Mouse (Mus musculus) midbrain, embryonic 15.5 days (tissue): Measurements from ENCODE around the gene Wdr37. TPM values are rescaled to one million over a fixed set of nuclear protein-coding genes. Genes with fewer than 3 reads are reported as not detected.
"Not testable (repeated sequence)": the region's sequence is repeated elsewhere in the genome, so short reads cannot be mapped to it uniquely, and the experiment has no call there.

ENCODE experiments used
- ATAC-seq: fragments of 200-750 bp; cut with Nextera tagmentation; replicated peaks from 2 replicates; pipeline ENCODE4 v1.8.0; 2017; ENCODE audit warnings: moderate TSS enrichment
- H3K27ac ChIP-seq: fragments of 300-500 bp; sonication (generic); 2 replicates; pipeline ENCODE4 v1.5.1; 2015; ENCODE audit warnings: mild to moderate bottlenecking, inconsistent platforms
- H3K27me3 ChIP-seq: fragments of 300-500 bp; sonication (generic); replicated peaks from 2 replicates; pipeline ENCODE4 v1.6.1; 2015; ENCODE audit warnings: inconsistent platforms
- H3K36me3 ChIP-seq: fragments of 300-500 bp; sonication (generic); replicated peaks from 2 replicates; pipeline ENCODE4 v1.6.1; 2015; ENCODE audit warnings: inconsistent platforms
- H3K4me1 ChIP-seq: fragments of 300-500 bp; sonication (generic); 2 replicates; pipeline ENCODE4 v1.6.1; 2015; ENCODE audit warnings: inconsistent platforms
- H3K4me2 ChIP-seq: fragments of 300-500 bp; sonication (generic); 2 replicates; pipeline ENCODE4 v1.6.1; 2015; ENCODE audit warnings: inconsistent platforms, mild to moderate bottlenecking, moderate library complexity
- H3K4me3 ChIP-seq: fragments of 300-500 bp; sonication (generic); 2 replicates; pipeline ENCODE4 v1.5.1; 2015; ENCODE audit warnings: mild to moderate bottlenecking, inconsistent platforms
- H3K9ac ChIP-seq: fragments of 300-500 bp; sonication (generic); 2 replicates; pipeline ENCODE4 v1.6.1; 2015; ENCODE audit warnings: mild to moderate bottlenecking, inconsistent platforms
- H3K9me3 ChIP-seq: fragments of 300-500 bp; sonication (generic); 2 replicates; pipeline ENCODE4 v1.6.1; 2016; ENCODE audit warnings: inconsistent platforms
- WGBS: fragments of 180-500 bp; shearing (Covaris S2); methylation state at CpG from one replicate; pipeline ENCODE4 v1.1.7; 2015; ENCODE audit warnings: mixed read lengths; 5-methylcytosine and 5-hydroxymethylcytosine counted together
- polyA plus RNA-seq: library from polyadenylated mRNA; unstranded; fragments of >200 nt; fragmentation: Nextera tagmentation; extraction: Ambion mirVana; gene quantifications from 2 replicates; pipeline ENCODE4 v1.2.1, GENCODE M21; 2015

Gene Wdr37
- polyA plus RNA-seq: 55.4 and 58.2 TPM in 2 replicates

GRCm38 (mm10) chr13:8871314-8871962 lies at the start of gene Wdr37:
Gene Wdr37 (minus strand): TSS chr13:8871909.
- Histone ChIP-seq H3K4me1 (peaks cover 21% of the 10 kb centered on the region), H3K9ac (peak within 1 kb of the TSS; percentile 57)
- ATAC-seq: peak; percentile 69

GRCm38 (mm10) chr13:8913890-8914289 lies 42.2 kb upstream of the Wdr37 start:
- not testable (repeated sequence) for H3K4me2 ChIP-seq, H3K36me3 ChIP-seq, H3K27me3 ChIP-seq, ATAC-seq, H3K9ac ChIP-seq, H3K27ac ChIP-seq, H3K4me1 ChIP-seq, H3K9me3 ChIP-seq, H3K4me3 ChIP-seq
- 93% methylated on average over 8 of the region's 8 CpGs for WGBS

More at GRCm38 (mm10) chr13:8871314-8871962, at the start of gene Wdr37:
- H3K27ac ChIP-seq: peak within 1 kb of the TSS; percentile 90
- H3K27me3 ChIP-seq: no peaks in the 10 kb centered on the region
- no peaks in the 10 kb centered on the region for H3K9me3 ChIP-seq
- WGBS: 2% methylated on average over 18 of the region's 18 CpGs
- no peaks in the 10 kb centered on the region for H3K36me3 ChIP-seq
- peak within 1 kb of the TSS; percentile 72 for H3K4me2 ChIP-seq
- H3K4me3 ChIP-seq: peak within 1 kb of the TSS; percentile 76

GRCm38 (mm10) chr13:8905986-8906385 lies 34.3 kb upstream of the Wdr37 start:
- H3K27me3 ChIP-seq, ATAC-seq, H3K4me3 ChIP-seq, H3K9me3 ChIP-seq, H3K4me2 ChIP-seq, H3K36me3 ChIP-seq, H3K4me1 ChIP-seq, H3K27ac ChIP-seq, H3K9ac ChIP-seq: not testable (repeated sequence)
- WGBS: 94% methylated on average over 2 of the region's 2 CpGs

GRCm38 (mm10) chr13:8888603-8889002 lies 16.9 kb upstream of the Wdr37 start:
- peaks cover 18% of the 10 kb centered on the region for H3K36me3 ChIP-seq
- H3K27ac ChIP-seq: no peak overlapping the region
- no peak overlapping the region for H3K9ac ChIP-seq
- WGBS: 100% methylated on average over 1 of the region's 1 CpGs
- no peaks in the 10 kb centered on the region for H3K9me3 ChIP-seq
- no peak for ATAC-seq
- H3K4me1 ChIP-seq: peaks cover 28% of the 10 kb centered on the region
- no peak overlapping the region for H3K4me3 ChIP-seq
- no peaks in the 10 kb centered on the region for H3K27me3 ChIP-seq
- no peak overlapping the region for H3K4me2 ChIP-seq

GRCm38 (mm10) chr13:8886185-8886560 lies 14.5 kb upstream of the Wdr37 start:
- no peak for ATAC-seq
- WGBS: 1% methylated on average over 9 of the region's 9 CpGs
- Histone ChIP-seq H3K4me3 (peak overlapping the region; percentile 65), H3K27ac (peak overlapping the region; percentile 98), H3K9ac (peak overlapping the region; percentile 55), H3K36me3 (peaks cover 9% of the 10 kb centered on the region; the same call in 1 of the 2 replicates), H3K9me3 (no peaks in the 10 kb centered on the region), H3K27me3 (no peaks in the 10 kb centered on the region), H3K4me1 (peaks cover 28% of the 10 kb centered on the region), H3K4me2 (peak overlapping the region; percentile 54)

DNA sequence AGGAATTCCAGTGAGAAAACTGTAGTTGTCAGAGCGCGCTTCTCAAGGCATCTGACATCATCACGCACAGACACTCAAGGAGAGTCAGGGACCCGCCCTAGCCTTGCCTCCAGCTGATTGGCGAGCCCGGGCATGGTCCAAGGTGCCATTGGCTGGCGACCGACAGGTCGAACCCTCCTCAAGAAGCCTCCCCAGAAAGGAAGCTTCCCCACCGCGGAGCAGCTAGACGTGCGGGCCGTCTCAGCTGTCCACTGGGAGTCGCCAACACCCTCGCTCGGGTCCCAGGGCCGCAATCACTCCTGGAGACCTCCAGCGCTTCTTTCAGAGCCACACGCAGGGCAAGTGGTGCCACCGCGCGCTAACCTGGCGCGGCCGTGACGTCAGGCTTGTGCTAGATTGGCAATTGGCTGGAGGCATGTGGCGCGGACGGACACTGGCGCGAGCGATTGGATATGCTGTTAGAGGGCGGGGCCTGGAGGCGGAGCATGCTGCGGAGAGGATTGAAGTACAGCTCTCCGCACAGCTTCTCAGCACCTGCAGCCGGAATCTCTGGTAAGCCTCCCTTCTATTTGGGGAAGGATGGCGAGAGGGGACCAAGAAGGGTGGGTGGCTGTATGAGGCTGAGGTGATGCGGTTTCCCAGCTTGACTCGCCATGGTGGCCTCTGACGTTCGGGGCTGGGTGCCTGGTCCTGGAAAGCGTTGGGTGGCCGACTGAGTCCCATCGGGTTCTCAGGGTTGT lies 13.9 kb upstream of the Wdr37 start, which contains the start of gene Idi1:
Gene Idi1 (plus strand): TSS at position 57 of the 740 bp plus-strand sequence.
- WGBS: under 1% methylated on average over 46 of the region's 46 CpGs
- Histone ChIP-seq H3K36me3 (peaks cover 9% of the 10 kb centered on the region; the same call in 1 of the 2 replicates), H3K4me1 (peaks cover 28% of the 10 kb centered on the region), H3K27me3 (no peaks in the 10 kb centered on the region), H3K4me2 (peak within 1 kb of the TSS; percentile 58), H3K4me3 (peak within 1 kb of the TSS; percentile 65), H3K9ac (peak within 1 kb of the TSS; percentile 60), H3K9me3 (no peaks in the 10 kb centered on the region), H3K27ac (peak within 1 kb of the TSS; percentile 98)
- ATAC-seq: peak; percentile 100

- not testable (repeated sequence) for H3K27me3 ChIP-seq, H3K27ac ChIP-seq, H3K9ac ChIP-seq, H3K9me3 ChIP-seq, ATAC-seq, H3K36me3 ChIP-seq, H3K4me3 ChIP-seq, H3K4me2 ChIP-seq
- WGBS: 81% methylated on average over 5 of the region's 5 CpGs
- peaks cover 25% of the 10 kb centered on the region for H3K4me1 ChIP-seq
Observed at GRCm38 (mm10) chr13:8883870-8884269, 12.2 kb upstream of the Wdr37 start.

- Histone ChIP-seq H3K4me3 (no peak overlapping the region), H3K4me1 (peaks cover 5% of the 10 kb centered on the region), H3K27me3 (no peaks in the 10 kb centered on the region), H3K9ac (no peak overlapping the region), H3K36me3 (no peaks in the 10 kb centered on the region), H3K4me2 (no peak overlapping the region), H3K27ac (no peak overlapping the region), H3K9me3 (no peaks in the 10 kb centered on the region)
- 74% methylated on average over 3 of the region's 3 CpGs for WGBS
- no peak for ATAC-seq
Observed at GRCm38 (mm10) chr13:8881611-8882010, 9.9 kb upstream of the Wdr37 start.

DNA sequence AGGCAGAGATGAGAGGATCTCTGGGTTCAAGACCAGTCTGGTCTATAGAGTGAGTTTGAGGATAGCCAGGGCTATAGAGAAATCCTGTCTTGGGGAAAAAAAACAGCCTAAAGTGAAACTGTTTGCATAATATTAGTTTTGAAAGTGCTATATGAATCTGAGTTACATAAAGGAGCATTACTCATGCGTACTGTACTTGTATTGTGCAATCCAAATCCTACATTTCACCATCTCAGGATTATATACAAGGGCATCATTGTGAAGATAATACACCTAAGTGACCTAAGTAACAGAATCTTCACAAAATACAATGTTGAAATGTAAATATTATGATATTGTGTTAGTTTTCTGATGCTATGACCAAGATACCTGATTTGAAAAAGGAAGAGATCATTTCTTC lies 2.1 kb upstream of the Wdr37 start:
- H3K36me3 ChIP-seq: no peaks in the 10 kb centered on the region
- no peak for ATAC-seq
- H3K4me1 ChIP-seq: peaks cover 16% of the 10 kb centered on the region
- no peak overlapping the region for H3K4me3 ChIP-seq
- no peaks in the 10 kb centered on the region for H3K27me3 ChIP-seq
- WGBS: 100% methylated on average over 1 of the region's 1 CpGs
- H3K4me2 ChIP-seq: no peak overlapping the region
- no peak overlapping the region for H3K27ac ChIP-seq
- H3K9me3 ChIP-seq: no peaks in the 10 kb centered on the region
- H3K9ac ChIP-seq: no peak overlapping the region

GRCm38 (mm10) chr13:8870510-8871313 lies 997 bp downstream of the Wdr37 start:
- H3K27me3 ChIP-seq: no peaks in the 10 kb centered on the region
- H3K4me1 ChIP-seq: peaks cover 25% of the 10 kb centered on the region
- H3K4me2 ChIP-seq: peak overlapping the region; percentile 72
- H3K36me3 ChIP-seq: no peaks in the 10 kb centered on the region
- under 1% methylated on average over 57 of the region's 57 CpGs for WGBS
- peak; percentile 94 for ATAC-seq
- peak overlapping the region; percentile 57 for H3K9ac ChIP-seq
- peak overlapping the region; percentile 76 for H3K4me3 ChIP-seq
- H3K9me3 ChIP-seq: no peaks in the 10 kb centered on the region
- H3K27ac ChIP-seq: peak overlapping the region; percentile 90

DNA sequence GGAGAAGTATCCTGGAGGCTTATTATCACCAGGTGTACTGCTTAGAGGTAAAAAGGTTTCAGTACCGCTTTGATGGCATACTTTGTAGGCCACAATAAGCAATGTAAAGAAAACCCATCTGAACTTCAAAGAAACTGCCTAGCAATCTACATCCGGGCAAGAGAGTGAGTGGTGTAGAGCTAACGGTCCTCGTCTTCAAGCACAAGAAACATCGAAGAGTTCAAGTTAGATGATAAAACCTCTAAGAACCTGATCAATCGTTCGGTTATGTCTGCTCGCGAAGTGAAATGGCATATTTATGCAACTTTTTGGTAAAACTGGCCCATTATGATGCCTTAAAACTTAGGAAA lies 1.6 kb downstream of the Wdr37 start:
- no peak for ATAC-seq
- Histone ChIP-seq H3K27me3 (no peaks in the 10 kb centered on the region), H3K27ac (peak overlapping the region; percentile 90), H3K9me3 (no peaks in the 10 kb centered on the region), H3K36me3 (no peaks in the 10 kb centered on the region), H3K4me1 (peaks cover 25% of the 10 kb centered on the region), H3K9ac (peak overlapping the region; percentile 57), H3K4me3 (peak overlapping the region; percentile 76), H3K4me2 (peak overlapping the region; percentile 72)
- 7% methylated on average over 9 of the region's 9 CpGs for WGBS

DNA sequence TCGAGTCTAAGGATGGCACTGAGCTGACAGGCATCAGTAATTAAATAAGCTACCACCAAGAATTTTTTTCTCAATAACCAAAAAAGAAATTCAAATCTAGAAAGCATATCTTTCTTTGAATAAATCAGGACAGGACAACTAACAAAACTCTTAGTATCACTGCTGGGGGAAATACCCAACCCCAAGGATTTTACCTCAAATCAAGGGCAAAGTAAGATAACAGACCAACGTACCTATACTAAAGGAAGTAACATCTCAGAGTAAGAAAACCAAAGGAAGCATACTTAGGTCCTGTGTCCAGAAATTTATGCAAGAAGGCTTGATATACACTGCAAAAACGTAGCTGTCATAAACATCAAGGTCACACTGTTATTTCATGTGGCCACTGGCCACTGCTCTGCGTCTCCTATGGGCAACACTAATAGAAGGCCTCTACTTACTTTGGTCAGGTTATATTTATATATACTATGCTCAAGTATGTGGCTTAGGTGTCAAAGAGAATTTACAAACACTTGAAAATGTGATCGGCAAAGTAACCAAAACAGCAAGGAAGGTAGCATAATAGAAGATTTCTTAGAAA lies 2.0 kb downstream of the Wdr37 start:
- Histone ChIP-seq H3K4me2 (peak overlapping the region; percentile 72), H3K27ac (no peak overlapping the region), H3K27me3 (no peaks in the 10 kb centered on the region), H3K36me3 (no peaks in the 10 kb centered on the region), H3K4me3 (peak overlapping the region; percentile 76), H3K9ac (peak overlapping the region; percentile 57), H3K4me1 (peaks cover 25% of the 10 kb centered on the region), H3K9me3 (no peaks in the 10 kb centered on the region)
- 71% methylated on average over 5 of the region's 5 CpGs for WGBS
- ATAC-seq: no peak
